Mouse (Mus musculus): ENCODE measurements around the gene 1520401A03Rik.

- TF ChIP-seq CTCF (IDR thresholded peaks at IDR 0.05; ENCODE audit: low read depth, low read length) (no peak), POLR2A (IDR thresholded peaks at IDR 0.05; ENCODE audit: borderline replicate concordance, low read depth, low read length) (no peak)
These were observed 21.5 kb upstream of the 1520401A03Rik start for GRCm38 (mm10) chr17:23744076-23744475.
